Mouse (Mus musculus) bone marrow macrophage, adult 2 months (primary cell): ENCODE data around the gene Prkcg.

ENCODE experiments used
- CTCF ChIP-seq: IDR thresholded peaks from 2 replicates; pipeline ENCODE4 v1.5.1; 2012; ENCODE audit warnings: low read depth, mild to moderate bottlenecking, low read length, moderate library complexity
- POLR2A ChIP-seq: IDR thresholded peaks from 2 replicates; pipeline ENCODE4 v1.6.1; 2012; ENCODE audit warnings: mild to moderate bottlenecking, low read depth, low read length, borderline replicate concordance

DNA sequence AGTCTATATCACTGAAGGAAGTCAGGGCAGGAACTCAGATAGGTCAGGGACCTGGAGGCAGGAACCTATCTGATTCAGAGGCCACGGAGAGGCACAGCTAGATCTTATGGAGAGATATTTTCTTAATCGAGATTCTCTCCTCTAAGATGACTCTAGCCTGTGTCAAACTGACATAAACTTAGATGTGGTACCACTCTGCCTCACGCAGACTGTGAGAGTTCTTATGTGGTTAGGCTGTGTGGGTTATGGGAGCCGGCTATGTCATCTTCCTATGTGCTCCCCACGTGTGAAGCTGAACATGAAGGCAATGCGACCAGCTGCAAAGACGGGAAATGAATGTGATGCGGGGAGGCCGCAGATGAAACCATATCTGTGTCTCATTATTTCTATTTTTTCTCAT is 16.8 kb upstream of the Prkcg start:
- TF ChIP-seq POLR2A (no peak), CTCF (no peak)
